ENCODE assay signal across 8 mouse cellular contexts in genomic region chr8:106054190-106054811, GRCm38 (mm10). TPM values are rescaled to one million over a fixed set of nuclear protein-coding genes. Genes with fewer than 3 reads are reported as not detected.
A peak's percentile ranks its signal among the peaks of the same experiment; 100 is the strongest.
DNase-seq lines count a peak whose midpoint lies in the region; ATAC-seq and TF ChIP-seq lines count a peak whose summit lies in the region.
"Had no signal": no experiment of that assay in that cellular context is flagged by ENCODE, and none has a peak within 500 bp of the region (broad histone marks: within the 10 kb centered on the region; RNA-seq: fewer than 3 reads in every experiment).

No protein-coding gene starts in this region.

- peak overlapping the region; percentile 32; the same call in 1 of the 2 replicates for H3K4me3 ChIP-seq in E14TG2a.4 (replicated peaks; ENCODE audit: low read length)
- H3K4me3 ChIP-seq in intestine, embryonic 14.5 days (ENCODE audit: low read depth, low read length): no peak overlapping the region
- no peak overlapping the region for H3K4me3 ChIP-seq in midbrain, postnatal 0 days (ENCODE audit: low read depth, low read length)
- H3K4me3 ChIP-seq: myocyte had no signal

- H3K36me3 ChIP-seq in E14TG2a.4 (ENCODE audit: insufficient read depth, low read length): peaks cover 47% of the 10 kb centered on the region
- H3K36me3 ChIP-seq in intestine, embryonic 14.5 days (ENCODE audit: control insufficient read depth, insufficient read depth, low read length): peaks cover 20% of the 10 kb centered on the region
- H3K36me3 ChIP-seq in midbrain, postnatal 0 days (ENCODE audit: insufficient read depth, low read length): peaks cover 31% of the 10 kb centered on the region

- peaks cover 47% of the 10 kb centered on the region for H3K4me1 ChIP-seq in E14TG2a.4 (replicated peaks; ENCODE audit: low read depth, low read length)
- 0 out of 2 replicates have a peak, but pooled peaks cover 5% of the 10 kb centered on the region for H3K4me1 ChIP-seq in intestine, embryonic 14.5 days (replicated peaks; ENCODE audit: control insufficient read depth, insufficient read depth, low read length)
- H3K4me1 ChIP-seq in midbrain, postnatal 0 days (ENCODE audit: insufficient read depth, low read length): peaks cover 7% of the 10 kb centered on the region; the same call in 1 of the 2 replicates

- DNase-seq in A20 (ENCODE audit: low read depth, low spot score): peak; percentile 92
- peak; percentile 66 for DNase-seq in intestine, embryonic 14.5 days (ENCODE audit: low spot score)
- peak; percentile 49 for DNase-seq in skeletal muscle tissue, adult 2 months (ENCODE audit: low read depth, low spot score)
- no peak for DNase-seq in urinary bladder, postnatal 36 days (ENCODE audit: low spot score in 2 of 2)
- DNase-seq in midbrain, postnatal 0 days (ENCODE audit: low spot score): no peak
- no peak for DNase-seq in urinary bladder, adult 18-20 months (ENCODE audit: low spot score in 2 of 2)

- no peak for ATAC-seq in intestine, embryonic 14.5 days (replicated peaks; ENCODE audit: low FRiP score, low TSS enrichment, low read depth)
- ATAC-seq in midbrain, postnatal 0 days (ENCODE audit: low FRiP score): no peak

- peak overlapping the region; percentile 3 for H3K4me2 ChIP-seq in intestine, embryonic 14.5 days (ENCODE audit: low read length)
- H3K4me2 ChIP-seq in midbrain, postnatal 0 days (ENCODE audit: low read depth, low read length, poor library complexity, severe bottlenecking): no peak overlapping the region

- TF ChIP-seq CTCF in E14TG2a.4 (conservative IDR thresholded peaks at IDR 0.05; ENCODE audit: low read length): no peak
- no peak for TF ChIP-seq CTCF in midbrain, postnatal 0 days (IDR thresholded peaks at IDR 0.05)

- no peaks in the 10 kb centered on the region for H3K27me3 ChIP-seq in E14TG2a.4 (ENCODE audit: insufficient read depth, low read length)
- H3K27me3 ChIP-seq in intestine, embryonic 14.5 days (replicated peaks; ENCODE audit: control insufficient read depth, insufficient read depth, low read length): no peaks in the 10 kb centered on the region
- no peaks in the 10 kb centered on the region for H3K27me3 ChIP-seq in midbrain, postnatal 0 days (ENCODE audit: insufficient read depth, low read length)

- peak overlapping the region; percentile 43; the same call in 1 of the 2 replicates for H3K27ac ChIP-seq in intestine, embryonic 14.5 days (ENCODE audit: low read depth)
- H3K27ac ChIP-seq in midbrain, postnatal 0 days (ENCODE audit: low read depth, low read length): no peak overlapping the region

- 45% methylated on average over 6 of the region's 6 CpGs for WGBS in intestine, embryonic 14.5 days
- 73% methylated on average over 6 of the region's 6 CpGs for WGBS in midbrain, postnatal 0 days

- no peak overlapping the region for H3K9ac ChIP-seq in intestine, embryonic 14.5 days (ENCODE audit: low read length)
- no peak overlapping the region for H3K9ac ChIP-seq in midbrain, postnatal 0 days (replicated peaks; ENCODE audit: low read length, poor library complexity, severe bottlenecking)

- no peaks in the 10 kb centered on the region for H3K9me3 ChIP-seq in E14TG2a.4 (ENCODE audit: low read length)
- no peaks in the 10 kb centered on the region for H3K9me3 ChIP-seq in intestine, embryonic 14.5 days (ENCODE audit: control insufficient read depth, low read length)
- no peaks in the 10 kb centered on the region for H3K9me3 ChIP-seq in midbrain, postnatal 0 days (ENCODE audit: low read length)

RNA-seq across cellular contexts. Expression of gene Nfatc3, which starts 4.3 kb away (rescaled TPM):
- polyA plus RNA-seq in intestine, embryonic 14.5 days (2014; fragmentation: Nextera tagmentation; extraction: Ambion mirVana): 6.9 and 7.6 TPM in 2 replicates
- total RNA-seq in midbrain, postnatal 0 days (2014; rRNA removed): 16.5 and 18.0 TPM in 2 replicates
- 1.8 and 2.7 TPM in 2 replicates for polyA plus RNA-seq in midbrain, postnatal 0 days (2015; fragmentation: Nextera tagmentation; extraction: Ambion mirVana)

RNA-seq across cellular contexts. Expression of gene Ddx28, which starts 42.6 kb away (rescaled TPM):
- 16.9 and 17.9 TPM in 2 replicates for polyA plus RNA-seq in intestine, embryonic 14.5 days (2014; fragmentation: Nextera tagmentation; extraction: Ambion mirVana)
- total RNA-seq in midbrain, postnatal 0 days (2014; rRNA removed): 29.7 and 36.3 TPM in 2 replicates
- polyA plus RNA-seq in midbrain, postnatal 0 days (2015; fragmentation: Nextera tagmentation; extraction: Ambion mirVana): 22.8 and 22.9 TPM in 2 replicates

RNA-seq across cellular contexts. Expression of gene Dpep2nb, which starts 48.5 kb away (rescaled TPM):
- not detected in 2 replicates for polyA plus RNA-seq in intestine, embryonic 14.5 days (2014; fragmentation: Nextera tagmentation; extraction: Ambion mirVana)
- not detected in 2 replicates for total RNA-seq in midbrain, postnatal 0 days (2014; rRNA removed)
- polyA plus RNA-seq in midbrain, postnatal 0 days (2015; fragmentation: Nextera tagmentation; extraction: Ambion mirVana): not detected in 2 replicates
- polyA plus RNA-seq: myocyte had no signal

Comparison
In these comparisons a context has a peak if more than half of its experiments do, and no peak if none do; other contexts are left out.
1. DNase-seq: peak in A20 (single experiment), intestine, embryonic 14.5 days (single experiment) and skeletal muscle tissue, adult 2 months (single experiment); none in urinary bladder, postnatal 36 days (0 of 2), midbrain, postnatal 0 days (single experiment) and urinary bladder, adult 18-20 months (0 of 2).